Mouse (Mus musculus) heart, embryonic 12.5 days (tissue): Measurements from ENCODE around the gene Gm3468. TPM values are rescaled to one million over a fixed set of nuclear protein-coding genes. Genes with fewer than 3 reads are reported as not detected.
"Not testable (repeated sequence)": the region's sequence is repeated elsewhere in the genome, so short reads cannot be mapped to it uniquely, and the experiment has no call there.

ENCODE experiments used
- ATAC-seq: fragments of 200-750 bp; cut with Nextera tagmentation; 2 replicates; pipeline ENCODE4 v1.8.0; 2017; ENCODE audit warnings: moderate TSS enrichment, moderate library complexity; ENCODE audit not compliant: insufficient number of reproducible peaks, low FRiP score
- H3K27ac ChIP-seq: fragments of 300-500 bp; sonication (generic); 2 replicates; pipeline ENCODE4 v1.5.1; 2016; ENCODE audit warnings: mild to moderate bottlenecking, moderate library complexity; ENCODE audit not compliant: poor library complexity, severe bottlenecking
- H3K27me3 ChIP-seq: fragments of 300-500 bp; sonication (generic); replicated peaks from 2 replicates; pipeline ENCODE4 v1.6.1; 2016; ENCODE audit warnings: mild to moderate bottlenecking, moderate library complexity
- H3K36me3 ChIP-seq: fragments of 300-500 bp; sonication (generic); 2 replicates; pipeline ENCODE4 v1.6.1; 2016; ENCODE audit warnings: mild to moderate bottlenecking, moderate library complexity
- H3K4me1 ChIP-seq: fragments of 300-500 bp; sonication (generic); replicated peaks from 2 replicates; pipeline ENCODE4 v1.6.1; 2016; ENCODE audit warnings: mild to moderate bottlenecking
- H3K4me2 ChIP-seq: fragments of 300-500 bp; sonication (generic); 2 replicates; pipeline ENCODE4 v1.6.1; 2016; ENCODE audit warnings: mild to moderate bottlenecking, moderate library complexity
- H3K4me3 ChIP-seq: fragments of 300-500 bp; sonication (generic); 2 replicates; pipeline ENCODE4 v1.5.1; 2016; ENCODE audit warnings: mild to moderate bottlenecking
- H3K9ac ChIP-seq: fragments of 300-500 bp; sonication (generic); 2 replicates; pipeline ENCODE4 v1.6.1; 2016; ENCODE audit warnings: mild to moderate bottlenecking, moderate library complexity
- H3K9me3 ChIP-seq: fragments of 300-500 bp; sonication (generic); replicated peaks from 2 replicates; pipeline ENCODE4 v1.6.1; 2016; ENCODE audit warnings: mild to moderate bottlenecking, moderate library complexity
- WGBS: fragments of 180-500 bp; shearing (Covaris S2); methylation state at CpG from one replicate; pipeline ENCODE4 v1.1.7; 2016; 5-methylcytosine and 5-hydroxymethylcytosine counted together
- polyA plus RNA-seq: library from polyadenylated mRNA; unstranded; fragments of >200 nt; fragmentation: Nextera tagmentation; extraction: Ambion mirVana; gene quantifications from 2 replicates; pipeline ENCODE4 v1.2.1, GENCODE M21; 2016

The Gm3468 gene
- 2.6 and 2.9 TPM in 2 replicates for polyA plus RNA-seq

DNA sequence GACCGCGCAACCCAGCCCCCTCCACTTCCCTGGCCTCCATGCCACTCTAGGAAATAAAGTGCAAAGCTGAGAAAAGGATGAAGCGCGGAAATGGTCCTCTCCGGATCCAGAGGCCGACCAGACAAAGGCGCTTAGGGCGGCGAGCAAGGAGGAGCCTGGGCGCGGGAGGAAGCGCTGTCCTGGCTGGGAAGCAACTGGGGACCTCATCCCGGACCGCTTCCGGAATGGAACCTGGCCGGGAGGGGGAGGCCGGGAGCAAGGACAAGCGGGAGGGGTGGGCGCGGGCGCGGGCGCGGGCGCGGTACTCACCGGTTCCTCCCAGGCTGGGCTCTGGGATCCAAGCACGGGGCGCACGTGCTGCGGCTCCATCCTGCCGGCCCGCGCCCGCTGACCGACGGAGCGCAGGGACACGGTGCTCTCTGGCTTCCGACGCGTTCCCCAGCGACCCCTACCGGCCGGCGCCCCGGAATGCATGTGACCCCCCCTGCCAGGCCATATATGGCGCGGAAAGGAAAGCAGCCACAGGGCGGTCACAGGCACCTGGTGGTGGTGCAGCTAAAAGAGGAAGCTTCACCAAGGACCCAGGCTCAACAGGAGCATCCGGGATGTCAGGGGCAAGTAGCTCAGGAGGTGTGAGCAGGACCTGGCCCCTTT lies at the start of gene Gm3468:
TSS of gene Gm3468 (minus strand) at position 394 of the 654 bp plus-strand sequence.
- ATAC-seq, H3K4me1 ChIP-seq, H3K36me3 ChIP-seq, H3K27me3 ChIP-seq, H3K9me3 ChIP-seq: not testable (repeated sequence)
- H3K9ac ChIP-seq = peak within 1 kb of the TSS; percentile 51; the same call in 1 of the 2 replicates
- H3K4me3 ChIP-seq = peak within 1 kb of the TSS; percentile 47
- 1% methylated on average over 47 of the region's 51 CpGs for WGBS
- 0 out of 2 replicates have a peak within 1 kb of the TSS, but pooled peaks have one; percentile 21 for H3K27ac ChIP-seq
- H3K4me2 ChIP-seq = peak within 1 kb of the TSS; percentile 63

DNA sequence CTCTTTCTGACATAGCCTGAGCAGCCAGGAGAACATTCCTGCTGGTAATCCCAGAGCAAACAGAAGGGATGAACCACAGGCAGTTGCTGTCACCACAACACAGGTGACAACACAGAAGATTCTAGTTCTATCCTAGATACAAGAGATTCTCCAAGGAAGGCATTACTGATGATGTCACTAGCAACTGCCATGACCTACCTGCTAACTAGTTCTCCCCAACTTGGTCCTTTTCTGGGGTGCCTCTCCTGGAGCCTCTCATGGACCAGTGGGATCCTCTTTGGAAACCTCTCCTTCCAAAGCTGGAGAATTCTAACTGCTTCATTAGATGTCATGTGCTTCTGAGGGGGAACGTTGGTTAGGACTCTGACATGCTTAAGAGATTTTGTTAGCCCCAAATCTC lies 17.2 kb upstream of the Gm3468 start, which contains the start of gene Gm3476:
TSS of gene Gm3476 (minus strand) at position 101 of the 400 bp plus-strand sequence.
- H3K4me1 ChIP-seq, H3K27me3 ChIP-seq, H3K9ac ChIP-seq, ATAC-seq, H3K36me3 ChIP-seq, H3K4me2 ChIP-seq, H3K4me3 ChIP-seq, H3K27ac ChIP-seq, H3K9me3 ChIP-seq: not testable (repeated sequence)
- no CpG with 5 or more reads among the region's 1 CpGs for WGBS

DNA sequence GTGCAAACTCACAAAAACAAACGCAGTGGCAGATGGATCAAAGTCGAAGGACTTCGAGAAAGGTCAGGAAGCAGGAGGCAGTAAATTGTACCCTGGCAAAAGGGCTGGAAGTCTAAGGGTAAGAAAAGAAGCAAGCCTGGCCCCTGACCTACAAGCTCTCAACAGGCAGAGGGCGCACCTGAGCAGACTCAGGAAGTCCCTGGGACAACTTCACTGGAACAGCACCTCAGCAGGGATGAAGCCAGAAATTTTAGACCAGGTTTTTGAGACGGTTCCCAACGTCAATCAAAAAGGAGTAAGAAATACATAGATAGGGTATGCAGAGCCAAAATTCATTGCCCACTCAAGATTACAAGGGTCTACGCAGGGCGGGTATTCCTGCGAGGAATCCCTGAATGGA lies 965 bp downstream of the Gm3468 start:
- not testable (repeated sequence) for ATAC-seq

DNA sequence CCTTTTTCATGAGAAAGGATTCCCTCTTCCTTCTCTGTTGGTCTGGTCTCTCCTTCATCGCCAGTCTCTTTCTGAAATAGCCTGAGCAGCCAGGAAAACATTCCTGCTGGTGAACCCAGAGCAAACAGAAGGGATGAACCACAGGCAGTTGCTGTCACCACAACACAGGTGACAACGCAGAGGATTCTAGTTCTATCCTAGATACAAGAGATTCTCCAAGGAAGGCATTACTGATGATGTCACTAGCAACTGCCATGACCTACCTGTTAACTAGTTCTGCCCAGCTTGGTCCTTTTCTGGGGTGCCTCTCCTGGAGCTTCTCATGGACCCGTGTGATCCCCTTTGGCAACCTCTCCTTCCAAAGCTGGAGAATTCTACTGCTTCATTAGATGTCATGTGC lies 14.6 kb downstream of the Gm3468 start, which contains the start of gene Gm8206:
TSS of gene Gm8206 (minus strand) at position 101 of the 400 bp plus-strand sequence.
- WGBS = 87% methylated on average over 2 of the region's 3 CpGs
- H3K4me2 ChIP-seq, H3K4me3 ChIP-seq, H3K27ac ChIP-seq, H3K9me3 ChIP-seq, ATAC-seq, H3K4me1 ChIP-seq, H3K27me3 ChIP-seq, H3K36me3 ChIP-seq, H3K9ac ChIP-seq: not testable (repeated sequence)

More for the DNA sequence above, 965 bp downstream of the Gm3468 start:
- H3K36me3 ChIP-seq, H3K27me3 ChIP-seq, H3K4me1 ChIP-seq, H3K9ac ChIP-seq, H3K9me3 ChIP-seq, H3K27ac ChIP-seq: not testable (repeated sequence)
- WGBS = 12% methylated on average over 9 of the region's 9 CpGs
- peak overlapping the region; percentile 63 for H3K4me2 ChIP-seq
- H3K4me3 ChIP-seq = peak overlapping the region; percentile 47

DNA sequence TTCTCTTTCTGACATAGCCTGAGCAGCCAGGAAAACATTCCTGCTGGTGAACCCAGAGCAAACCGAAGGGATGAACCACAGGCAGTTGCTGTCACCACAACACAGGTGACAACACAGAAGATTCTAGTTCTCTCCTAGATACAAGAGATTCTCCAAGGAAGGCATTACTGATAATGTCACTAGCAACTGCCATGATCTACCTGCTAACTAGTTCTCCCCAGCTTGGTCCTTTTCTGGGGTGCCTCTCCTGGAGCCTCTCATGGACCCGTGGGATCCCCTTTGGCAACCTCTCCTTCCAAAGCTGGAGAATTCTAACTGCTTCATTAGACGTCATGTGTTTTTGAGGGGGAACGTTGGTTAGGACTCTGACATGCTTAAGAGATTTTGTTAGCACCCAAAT lies 50.3 kb downstream of the Gm3468 start, which contains the start of gene Gm6337:
TSS of gene Gm6337 (minus strand) at position 101 of the 400 bp plus-strand sequence.
- H3K4me2 ChIP-seq, H3K4me3 ChIP-seq, H3K27me3 ChIP-seq, H3K36me3 ChIP-seq, H3K4me1 ChIP-seq, H3K9me3 ChIP-seq, H3K27ac ChIP-seq, H3K9ac ChIP-seq, ATAC-seq: not testable (repeated sequence)
- 59% methylated on average over 4 of the region's 4 CpGs for WGBS

Other genes with a start within 250 kb of the Gm3468 start
- not detected in 2 replicates for gene Gm8237, start 228.3 kb downstream of the Gm3468 start, polyA plus RNA-seq
- gene Gm3248, start 146.9 kb downstream of the Gm3468 start, polyA plus RNA-seq = 0.77 and 0.95 TPM in 2 replicates
- not detected in 2 replicates for gene Gm3453, start 129.5 kb downstream of the Gm3468 start, polyA plus RNA-seq
- not detected in 2 replicates for gene Gm6337, start 50.4 kb downstream of the Gm3468 start, polyA plus RNA-seq
- gene Gm8206, start 14.7 kb downstream of the Gm3468 start, polyA plus RNA-seq = 1.00 and 1.4 TPM in 2 replicates
- not detected in 2 replicates for gene Gm3476, start 17.1 kb upstream of the Gm3468 start, polyA plus RNA-seq
- not detected in 2 replicates for gene Gm21560, start 110.6 kb upstream of the Gm3468 start, polyA plus RNA-seq
- gene Gm3411, start 178.6 kb upstream of the Gm3468 start, polyA plus RNA-seq = 3.1 and 4.5 TPM in 2 replicates
- gene Gm21103, start 196.2 kb upstream of the Gm3468 start, polyA plus RNA-seq = 0.26 TPM in 1 of 2 replicates, not detected in the other
- not detected in 2 replicates for gene Gm3618, start 235.0 kb upstream of the Gm3468 start, polyA plus RNA-seq